Mouse (Mus musculus) neural tube, embryonic 12.5 days (tissue): ENCODE results near the gene Glce. TPM values are rescaled to one million over a fixed set of nuclear protein-coding genes. Genes with fewer than 3 reads are reported as not detected.

Source experiments
- ATAC-seq: fragments of 200-750 bp; cut with Nextera tagmentation; 2 replicates; pipeline ENCODE4 v1.8.0; 2017; ENCODE audit warnings: low read depth, mild to moderate bottlenecking, moderate TSS enrichment, moderate library complexity; ENCODE audit not compliant: low FRiP score
- H3K27ac ChIP-seq: fragments of 300-500 bp; sonication (generic); 2 replicates; pipeline ENCODE4 v1.5.1; 2016
- H3K27me3 ChIP-seq: fragments of 300-500 bp; sonication (generic); replicated peaks from 2 replicates; pipeline ENCODE4 v1.6.1; 2016; ENCODE audit warnings: mild to moderate bottlenecking
- H3K36me3 ChIP-seq: fragments of 300-500 bp; sonication (generic); 2 replicates; pipeline ENCODE4 v1.6.1; 2016; ENCODE audit warnings: mild to moderate bottlenecking
- H3K4me1 ChIP-seq: fragments of 300-500 bp; sonication (generic); 2 replicates; pipeline ENCODE4 v1.6.1; 2016
- H3K4me2 ChIP-seq: fragments of 300-500 bp; sonication (generic); replicated peaks from 2 replicates; pipeline ENCODE4 v1.6.1; 2016; ENCODE audit warnings: mild to moderate bottlenecking
- H3K4me3 ChIP-seq: fragments of 300-500 bp; sonication (generic); 2 replicates; pipeline ENCODE4 v1.5.1; 2016
- H3K9ac ChIP-seq: fragments of 300-500 bp; sonication (generic); 2 replicates; pipeline ENCODE4 v1.6.1; 2016; ENCODE audit warnings: mild to moderate bottlenecking
- H3K9me3 ChIP-seq: fragments of 300-500 bp; sonication (generic); 2 replicates; pipeline ENCODE4 v1.6.1; 2016; ENCODE audit warnings: mild to moderate bottlenecking
- WGBS: fragments of 180-500 bp; shearing (Covaris S2); methylation state at CpG from one replicate; pipeline ENCODE4 v1.1.7; 2016; 5-methylcytosine and 5-hydroxymethylcytosine counted together
- polyA plus RNA-seq: library from polyadenylated mRNA; unstranded; fragments of >200 nt; fragmentation: Nextera tagmentation; extraction: Ambion mirVana; gene quantifications from 2 replicates; pipeline ENCODE4 v1.2.1, GENCODE M21; 2016

Gene Glce
- polyA plus RNA-seq: 17.3 and 21.9 TPM in 2 replicates

- Histone ChIP-seq H3K4me3 (peak within 1 kb of the TSS; percentile 75), H3K4me1 (peaks cover 13% of the 10 kb centered on the region; the same call in 1 of the 2 replicates), H3K4me2 (peak within 1 kb of the TSS; percentile 92), H3K36me3 (no peaks in the 10 kb centered on the region), H3K9ac (peak within 1 kb of the TSS; percentile 86), H3K9me3 (no peaks in the 10 kb centered on the region), H3K27ac (peak within 1 kb of the TSS; percentile 78), H3K27me3 (no peaks in the 10 kb centered on the region; the same call in 1 of the 2 replicates)
- peak; percentile 99 for ATAC-seq
- WGBS: under 1% methylated on average over 51 of the region's 51 CpGs
Observed at GRCm38 (mm10) chr9:62122508-62123215, at the start of gene Glce. Gene Glce, minus strand, starts transcription at chr9:62122655.

GRCm38 (mm10) chr9:62172239-62172638 lies 49.8 kb upstream of the Glce start:
- Histone ChIP-seq H3K4me2 (no peak overlapping the region), H3K9ac (no peak overlapping the region), H3K9me3 (no peaks in the 10 kb centered on the region), H3K4me3 (no peak overlapping the region), H3K4me1 (no peaks in the 10 kb centered on the region), H3K27ac (no peak overlapping the region), H3K27me3 (no peaks in the 10 kb centered on the region), H3K36me3 (no peaks in the 10 kb centered on the region)
- 83% methylated on average over 3 of the region's 3 CpGs for WGBS
- no peak for ATAC-seq

- no peak for ATAC-seq
- Histone ChIP-seq H3K27ac (no peak overlapping the region), H3K9me3 (no peaks in the 10 kb centered on the region), H3K4me2 (no peak overlapping the region), H3K4me3 (no peak overlapping the region), H3K27me3 (no peaks in the 10 kb centered on the region), H3K36me3 (no peaks in the 10 kb centered on the region), H3K4me1 (peaks cover 4% of the 10 kb centered on the region), H3K9ac (no peak overlapping the region)
- whole genome bisulfite sequencing: 90% methylated on average over 2 of the region's 2 CpGs
Observed at GRCm38 (mm10) chr9:62170921-62171320, 48.5 kb upstream of the Glce start.

GRCm38 (mm10) chr9:62166621-62167020 lies 44.2 kb upstream of the Glce start:
- H3K4me3 ChIP-seq: no peak overlapping the region
- H3K36me3 ChIP-seq: no peaks in the 10 kb centered on the region
- 53% methylated on average over 5 of the region's 5 CpGs for WGBS
- no peak for ATAC-seq
- no peak overlapping the region for H3K9ac ChIP-seq
- no peak overlapping the region for H3K27ac ChIP-seq
- H3K4me2 ChIP-seq: no peak overlapping the region
- H3K4me1 ChIP-seq: peaks cover 14% of the 10 kb centered on the region
- H3K9me3 ChIP-seq: no peaks in the 10 kb centered on the region
- no peaks in the 10 kb centered on the region for H3K27me3 ChIP-seq

- Histone ChIP-seq H3K4me1 (peaks cover 14% of the 10 kb centered on the region), H3K4me2 (no peak overlapping the region), H3K36me3 (no peaks in the 10 kb centered on the region), H3K9ac (no peak overlapping the region), H3K27me3 (no peaks in the 10 kb centered on the region), H3K9me3 (no peaks in the 10 kb centered on the region), H3K27ac (no peak overlapping the region), H3K4me3 (no peak overlapping the region)
- WGBS: 27% methylated on average over 4 of the region's 4 CpGs
- ATAC-seq: no peak
Observed at GRCm38 (mm10) chr9:62166186-62166585, 43.7 kb upstream of the Glce start.

GRCm38 (mm10) chr9:62162889-62163291 lies 40.4 kb upstream of the Glce start:
- Histone ChIP-seq H3K4me3 (no peak overlapping the region), H3K9me3 (no peaks in the 10 kb centered on the region), H3K4me1 (peaks cover 14% of the 10 kb centered on the region), H3K27ac (no peak overlapping the region), H3K9ac (no peak overlapping the region), H3K4me2 (no peak overlapping the region), H3K27me3 (no peaks in the 10 kb centered on the region), H3K36me3 (no peaks in the 10 kb centered on the region)
- 43% methylated on average over 4 of the region's 4 CpGs for WGBS
- ATAC-seq: no peak

GRCm38 (mm10) chr9:62160788-62161187 lies 38.3 kb upstream of the Glce start:
- H3K9me3 ChIP-seq: no peaks in the 10 kb centered on the region
- ATAC-seq: no peak
- 74% methylated on average over 6 of the region's 6 CpGs for WGBS
- H3K27me3 ChIP-seq: no peaks in the 10 kb centered on the region; the same call in 1 of the 2 replicates
- no peak overlapping the region for H3K27ac ChIP-seq
- H3K4me3 ChIP-seq: no peak overlapping the region
- no peak overlapping the region for H3K4me2 ChIP-seq
- H3K9ac ChIP-seq: no peak overlapping the region
- peaks cover 11% of the 10 kb centered on the region; the same call in 1 of the 2 replicates for H3K4me1 ChIP-seq
- no peaks in the 10 kb centered on the region for H3K36me3 ChIP-seq

- 79% methylated on average over 4 of the region's 4 CpGs for WGBS
- H3K27me3 ChIP-seq: no peaks in the 10 kb centered on the region; the same call in 1 of the 2 replicates
- H3K27ac ChIP-seq: no peak overlapping the region
- no peak overlapping the region for H3K4me3 ChIP-seq
- H3K9me3 ChIP-seq: no peaks in the 10 kb centered on the region
- H3K4me1 ChIP-seq: 0 out of 2 replicates have a peak, but pooled peaks cover 19% of the 10 kb centered on the region
- H3K9ac ChIP-seq: no peak overlapping the region
- H3K4me2 ChIP-seq: no peak overlapping the region
- no peak for ATAC-seq
- H3K36me3 ChIP-seq: no peaks in the 10 kb centered on the region
Observed at GRCm38 (mm10) chr9:62158746-62159145, 36.3 kb upstream of the Glce start.

GRCm38 (mm10) chr9:62155821-62156220 lies 33.4 kb upstream of the Glce start:
- H3K9me3 ChIP-seq: no peaks in the 10 kb centered on the region
- H3K27ac ChIP-seq: no peak overlapping the region
- H3K4me2 ChIP-seq: no peak overlapping the region
- H3K27me3 ChIP-seq: no peaks in the 10 kb centered on the region; the same call in 1 of the 2 replicates
- H3K4me1 ChIP-seq: 0 out of 2 replicates have a peak, but pooled peaks cover 11% of the 10 kb centered on the region
- no peaks in the 10 kb centered on the region for H3K36me3 ChIP-seq
- H3K9ac ChIP-seq: no peak overlapping the region
- 27% methylated on average over 4 of the region's 4 CpGs for WGBS
- ATAC-seq: no peak
- no peak overlapping the region for H3K4me3 ChIP-seq

- no peaks in the 10 kb centered on the region for H3K9me3 ChIP-seq
- no peaks in the 10 kb centered on the region for H3K36me3 ChIP-seq
- no peak overlapping the region for H3K4me2 ChIP-seq
- no peak for ATAC-seq
- 0 out of 2 replicates have a peak, but pooled peaks cover 11% of the 10 kb centered on the region for H3K4me1 ChIP-seq
- no peak overlapping the region for H3K27ac ChIP-seq
- no peaks in the 10 kb centered on the region; the same call in 1 of the 2 replicates for H3K27me3 ChIP-seq
- no peak overlapping the region for H3K9ac ChIP-seq
- no peak overlapping the region for H3K4me3 ChIP-seq
- WGBS: 88% methylated on average over 6 of the region's 6 CpGs
Observed at GRCm38 (mm10) chr9:62155400-62155799, 32.9 kb upstream of the Glce start.

- Histone ChIP-seq H3K9me3 (no peaks in the 10 kb centered on the region), H3K36me3 (no peaks in the 10 kb centered on the region), H3K27ac (no peak overlapping the region), H3K4me3 (no peak overlapping the region), H3K4me2 (no peak overlapping the region), H3K4me1 (0 out of 2 replicates have a peak, but pooled peaks cover 11% of the 10 kb centered on the region), H3K9ac (no peak overlapping the region), H3K27me3 (no peaks in the 10 kb centered on the region; the same call in 1 of the 2 replicates)
- no peak for ATAC-seq
- WGBS: 77% methylated on average over 7 of the region's 7 CpGs
Observed at GRCm38 (mm10) chr9:62154956-62155355, 32.5 kb upstream of the Glce start.

GRCm38 (mm10) chr9:62154551-62154950 lies 32.1 kb upstream of the Glce start:
- no peak overlapping the region for H3K9ac ChIP-seq
- no peak overlapping the region for H3K27ac ChIP-seq
- WGBS: 53% methylated on average over 3 of the region's 3 CpGs
- ATAC-seq: no peak
- H3K36me3 ChIP-seq: no peaks in the 10 kb centered on the region
- H3K4me1 ChIP-seq: 0 out of 2 replicates have a peak, but pooled peaks cover 11% of the 10 kb centered on the region
- H3K9me3 ChIP-seq: no peaks in the 10 kb centered on the region
- no peak overlapping the region for H3K4me3 ChIP-seq
- H3K4me2 ChIP-seq: no peak overlapping the region
- H3K27me3 ChIP-seq: no peaks in the 10 kb centered on the region; the same call in 1 of the 2 replicates
